Mouse (Mus musculus): ENCODE measurements around the gene B9d2. TPM values are rescaled to one million over a fixed set of nuclear protein-coding genes. Genes with fewer than 3 reads are reported as not detected.

Gene B9d2
- polyA plus RNA-seq, 2 experiments = 25.1 to 28.1 TPM

DNA sequence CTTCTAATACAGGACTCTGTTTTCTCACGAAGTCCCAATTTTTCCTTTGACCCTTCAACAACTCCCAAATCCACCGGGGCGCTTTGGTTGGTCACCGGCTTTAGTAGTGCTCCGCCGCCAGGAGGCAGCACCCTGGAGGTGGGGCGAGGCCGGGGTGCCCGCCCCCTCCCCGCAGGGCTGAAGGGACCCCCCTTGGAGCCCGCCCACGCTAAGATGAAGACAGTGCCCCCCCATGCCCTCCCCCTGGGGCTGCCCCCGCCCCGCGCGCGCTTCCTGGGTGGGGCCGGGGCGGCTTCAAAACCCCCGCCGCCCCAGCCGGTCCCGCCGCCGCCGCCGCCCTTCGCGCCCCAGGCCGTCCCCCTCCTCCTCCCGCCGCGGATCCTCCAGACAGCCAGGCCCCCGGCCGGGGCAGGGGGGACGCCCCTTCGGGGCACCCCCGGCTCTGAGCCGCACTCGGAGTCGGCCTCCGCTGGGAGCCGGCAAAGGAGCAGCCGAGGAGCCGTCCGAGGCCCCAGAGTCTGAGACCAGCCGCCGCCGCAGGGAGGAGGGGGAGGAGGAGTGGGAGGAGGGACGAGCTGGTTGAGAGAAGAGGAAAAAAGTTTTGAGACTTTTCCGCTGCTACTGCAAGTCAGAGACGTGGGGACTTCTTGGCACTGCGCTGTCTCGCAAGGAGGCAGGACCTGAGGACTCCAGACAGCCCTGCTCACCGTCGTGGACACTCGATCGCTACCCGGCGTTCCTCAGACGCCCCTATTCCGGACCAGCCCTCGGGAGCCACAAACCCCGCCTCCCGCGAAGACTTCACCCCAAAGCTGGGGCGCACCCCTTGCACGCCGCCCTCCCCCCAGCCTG, 6.3 kb downstream of the B9d2 start, which contains the start of gene Tgfb1:
Gene Tgfb1, plus strand, starts transcription at position 323 of the 852 bp plus-strand sequence.
- WGBS = 1% methylated on average over 47 of the region's 69 CpGs

DNA sequence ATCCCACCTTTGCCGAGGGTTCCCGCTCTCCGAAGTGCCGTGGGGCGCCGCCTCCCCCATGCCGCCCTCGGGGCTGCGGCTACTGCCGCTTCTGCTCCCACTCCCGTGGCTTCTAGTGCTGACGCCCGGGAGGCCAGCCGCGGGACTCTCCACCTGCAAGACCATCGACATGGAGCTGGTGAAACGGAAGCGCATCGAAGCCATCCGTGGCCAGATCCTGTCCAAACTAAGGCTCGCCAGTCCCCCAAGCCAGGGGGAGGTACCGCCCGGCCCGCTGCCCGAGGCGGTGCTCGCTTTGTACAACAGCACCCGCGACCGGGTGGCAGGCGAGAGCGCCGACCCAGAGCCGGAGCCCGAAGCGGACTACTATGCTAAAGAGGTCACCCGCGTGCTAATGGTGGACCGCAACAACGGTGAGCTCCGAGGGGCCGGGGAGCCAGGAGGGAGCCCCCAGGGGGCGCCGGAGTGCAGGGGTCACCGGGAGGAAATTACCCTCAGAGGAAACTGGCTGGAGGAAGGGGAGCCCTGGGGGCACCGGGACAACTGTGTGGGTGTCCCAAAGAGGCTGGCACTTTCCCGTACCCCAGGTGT, 7.3 kb downstream of the B9d2 start:
- peak overlapping the region; percentile 90 for H3K4me2 ChIP-seq (replicated peaks; ENCODE audit: low read depth, low read length, severe bottlenecking)
- ATAC-seq (ENCODE audit: low FRiP score, low read depth) = no peak
- H3K36me3 ChIP-seq (ENCODE audit: control insufficient read depth, insufficient read depth, low read length) = no peaks in the 10 kb centered on the region
- H3K4me1 ChIP-seq (ENCODE audit: control insufficient read depth, insufficient read depth, low read length) = peaks cover 21% of the 10 kb centered on the region
- peak overlapping the region; percentile 75 for H3K9ac ChIP-seq (ENCODE audit: low read depth, low read length, severe bottlenecking)
- H3K27ac ChIP-seq (replicated peaks; ENCODE audit: low read depth, low read length) = no peak overlapping the region
- H3K9me3 ChIP-seq (ENCODE audit: control insufficient read depth, low read length) = no peaks in the 10 kb centered on the region
- TF ChIP-seq POLR2A (IDR thresholded peaks at IDR 0.05; ENCODE audit: borderline replicate concordance, extremely low read depth, insufficient read depth, insufficient read length) = no peak
- DNase-seq (ENCODE audit: low spot score) = no peak
- H3K27me3 ChIP-seq (ENCODE audit: control insufficient read depth, insufficient read depth, low read length) = peaks cover 50% of the 10 kb centered on the region
- H3K4me3 ChIP-seq (replicated peaks; ENCODE audit: low read length) = peak overlapping the region; percentile 60
- WGBS = under 1% methylated on average over 42 of the region's 47 CpGs

More for the DNA sequence above, 6.3 kb downstream of the B9d2 start, which contains the start of gene Tgfb1:
- H3K4me3 ChIP-seq (replicated peaks; ENCODE audit: low read length) = peak within 1 kb of the TSS; percentile 60
- no peak within 1 kb of the TSS; the same call in 1 of the 2 replicates for H3K27ac ChIP-seq (replicated peaks; ENCODE audit: low read depth, low read length)
- peak; percentile 41 for ATAC-seq (ENCODE audit: low FRiP score, low read depth)
- peak within 1 kb of the TSS; percentile 90 for H3K4me2 ChIP-seq (replicated peaks; ENCODE audit: low read depth, low read length, severe bottlenecking)
- no peaks in the 10 kb centered on the region for H3K36me3 ChIP-seq (ENCODE audit: control insufficient read depth, insufficient read depth, low read length)
- peaks cover 21% of the 10 kb centered on the region for H3K4me1 ChIP-seq (ENCODE audit: control insufficient read depth, insufficient read depth, low read length)
- no peak for DNase-seq (ENCODE audit: low spot score)
- TF ChIP-seq POLR2A (IDR thresholded peaks at IDR 0.05; ENCODE audit: borderline replicate concordance, extremely low read depth, insufficient read depth, insufficient read length) = no peak
- no peaks in the 10 kb centered on the region for H3K9me3 ChIP-seq (ENCODE audit: control insufficient read depth, low read length)
- H3K27me3 ChIP-seq (ENCODE audit: control insufficient read depth, insufficient read depth, low read length) = peaks cover 50% of the 10 kb centered on the region
- H3K9ac ChIP-seq (ENCODE audit: low read depth, low read length, severe bottlenecking) = peak within 1 kb of the TSS; percentile 75

DNA sequence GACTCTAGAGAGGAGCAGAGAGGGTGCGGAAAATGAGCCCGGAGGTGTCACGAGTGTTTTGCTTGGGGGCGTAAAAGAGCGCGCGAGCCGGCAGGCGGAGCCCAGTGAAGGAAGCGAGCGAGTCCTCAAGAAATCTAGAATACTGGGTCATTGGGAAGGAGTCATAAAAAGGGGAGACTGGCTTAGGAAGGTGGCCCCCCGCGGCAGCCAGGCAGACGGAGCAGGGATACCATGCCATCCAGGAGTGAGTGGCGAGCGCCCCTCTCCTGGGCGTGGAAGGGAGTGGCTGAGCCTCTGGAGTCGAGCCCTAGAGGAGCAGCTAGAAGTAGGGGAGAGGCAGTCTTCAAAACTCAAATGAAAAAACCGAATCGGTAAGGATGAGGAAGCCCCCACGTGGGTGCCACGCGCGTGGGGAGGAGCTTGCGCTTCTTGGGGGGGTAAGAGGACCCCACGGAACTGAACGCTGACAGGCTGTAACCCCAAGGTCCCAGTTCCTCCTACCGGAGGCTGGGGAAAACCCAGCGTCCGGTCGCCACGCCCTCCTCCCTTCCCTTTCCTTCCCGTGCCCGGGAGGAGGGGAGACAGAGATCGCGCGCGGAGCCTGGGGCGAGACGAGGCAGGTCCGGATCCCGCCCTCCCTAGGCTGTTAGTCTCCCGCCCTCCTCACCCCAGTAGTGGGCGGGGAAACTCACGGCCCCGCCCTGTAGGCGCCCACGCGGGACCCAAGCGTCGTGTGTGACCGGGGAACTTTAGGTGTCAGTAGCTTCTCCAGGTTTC, 8.4 kb downstream of the B9d2 start:
- Histone ChIP-seq H3K9ac (ENCODE audit: low read depth, low read length, severe bottlenecking) (peak overlapping the region; percentile 46), H3K4me3 (replicated peaks; ENCODE audit: low read length) (peak overlapping the region; percentile 60), H3K27ac (replicated peaks; ENCODE audit: low read depth, low read length) (no peak overlapping the region), H3K27me3 (ENCODE audit: control insufficient read depth, insufficient read depth, low read length) (peaks cover 50% of the 10 kb centered on the region), H3K4me2 (replicated peaks; ENCODE audit: low read depth, low read length, severe bottlenecking) (peak overlapping the region; percentile 90), H3K9me3 (ENCODE audit: control insufficient read depth, low read length) (no peaks in the 10 kb centered on the region), H3K36me3 (ENCODE audit: control insufficient read depth, insufficient read depth, low read length) (no peaks in the 10 kb centered on the region), H3K4me1 (ENCODE audit: control insufficient read depth, insufficient read depth, low read length) (peaks cover 21% of the 10 kb centered on the region)
- DNase-seq (ENCODE audit: low spot score) (peak; percentile 66), ATAC-seq (ENCODE audit: low FRiP score, low read depth) (peak; percentile 51)
- TF ChIP-seq POLR2A (IDR thresholded peaks at IDR 0.05; ENCODE audit: borderline replicate concordance, extremely low read depth, insufficient read depth, insufficient read length) = no peak
- under 1% methylated on average over 35 of the region's 52 CpGs for WGBS

DNA sequence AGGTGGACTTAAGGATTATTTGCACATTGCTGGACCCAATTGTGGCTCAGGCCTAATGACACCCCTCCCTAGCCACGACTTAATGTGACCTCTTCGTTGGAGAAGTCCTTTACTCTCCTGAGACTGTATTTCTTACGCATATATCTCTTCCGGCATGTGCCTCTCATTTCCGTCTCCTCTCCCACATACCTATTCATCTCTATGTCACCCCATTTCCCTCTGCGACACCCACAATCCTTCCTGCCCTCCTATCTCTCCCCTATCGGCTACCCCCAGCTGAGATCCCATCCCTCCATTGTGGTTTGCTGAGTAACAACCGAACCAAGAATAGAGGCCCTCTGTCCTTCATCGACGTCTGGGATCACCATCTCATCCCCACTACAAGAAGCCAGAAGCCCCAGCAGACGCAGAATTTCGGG, 9.0 kb downstream of the B9d2 start:
- TF ChIP-seq POLR2A (IDR thresholded peaks at IDR 0.05; ENCODE audit: borderline replicate concordance, extremely low read depth, insufficient read depth, insufficient read length) = no peak
- Histone ChIP-seq H3K9ac (ENCODE audit: low read depth, low read length, severe bottlenecking) (peak overlapping the region; percentile 46; the same call in 1 of the 2 replicates), H3K4me3 (replicated peaks; ENCODE audit: low read length) (peak overlapping the region; percentile 60), H3K4me2 (replicated peaks; ENCODE audit: low read depth, low read length, severe bottlenecking) (peak overlapping the region; percentile 90), H3K27ac (replicated peaks; ENCODE audit: low read depth, low read length) (no peak overlapping the region), H3K36me3 (ENCODE audit: control insufficient read depth, insufficient read depth, low read length) (no peaks in the 10 kb centered on the region), H3K27me3 (ENCODE audit: control insufficient read depth, insufficient read depth, low read length) (peaks cover 50% of the 10 kb centered on the region), H3K9me3 (ENCODE audit: control insufficient read depth, low read length) (no peaks in the 10 kb centered on the region), H3K4me1 (ENCODE audit: control insufficient read depth, insufficient read depth, low read length) (peaks cover 21% of the 10 kb centered on the region)
- ATAC-seq (ENCODE audit: low FRiP score, low read depth) (no peak), DNase-seq (ENCODE audit: low spot score) (no peak)
- WGBS = 10% methylated on average over 12 of the region's 12 CpGs

DNA sequence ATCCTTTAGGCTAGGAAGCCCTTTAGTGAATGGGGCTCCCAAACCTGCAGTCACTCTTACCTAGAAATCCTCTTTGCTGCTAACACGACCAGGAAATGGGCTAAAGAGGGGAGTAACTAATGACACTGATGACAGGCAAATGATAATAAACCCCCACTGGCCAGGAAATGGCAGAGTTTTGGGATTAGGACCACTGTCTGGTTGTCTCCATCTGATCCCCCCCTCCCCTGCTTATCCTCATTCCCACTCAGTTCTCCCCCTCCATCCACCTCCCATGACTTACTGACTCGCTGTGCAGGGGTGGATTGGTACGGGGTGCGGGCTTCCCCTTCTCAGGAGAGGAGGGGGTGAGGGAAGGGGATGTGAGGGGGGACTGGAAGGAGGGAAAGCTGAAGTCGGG, 9.5 kb downstream of the B9d2 start:
- peak overlapping the region; percentile 90; the same call in 1 of the 2 replicates for H3K4me2 ChIP-seq (replicated peaks; ENCODE audit: low read depth, low read length, severe bottlenecking)
- DNase-seq (ENCODE audit: low spot score) (no peak), ATAC-seq (ENCODE audit: low FRiP score, low read depth) (no peak)
- H3K4me1 ChIP-seq (ENCODE audit: control insufficient read depth, insufficient read depth, low read length) = peaks cover 21% of the 10 kb centered on the region
- H3K9me3 ChIP-seq (ENCODE audit: control insufficient read depth, low read length) = no peaks in the 10 kb centered on the region
- no peak for TF ChIP-seq POLR2A (IDR thresholded peaks at IDR 0.05; ENCODE audit: borderline replicate concordance, extremely low read depth, insufficient read depth, insufficient read length)
- peak overlapping the region; percentile 60; the same call in 1 of the 2 replicates for H3K4me3 ChIP-seq (replicated peaks; ENCODE audit: low read length)
- H3K36me3 ChIP-seq (ENCODE audit: control insufficient read depth, insufficient read depth, low read length) = no peaks in the 10 kb centered on the region
- H3K9ac ChIP-seq (ENCODE audit: low read depth, low read length, severe bottlenecking) = no peak overlapping the region
- no peak overlapping the region for H3K27ac ChIP-seq (replicated peaks; ENCODE audit: low read depth, low read length)
- H3K27me3 ChIP-seq (ENCODE audit: control insufficient read depth, insufficient read depth, low read length) = peaks cover 50% of the 10 kb centered on the region
- 39% methylated on average over 5 of the region's 5 CpGs for WGBS
